Mouse (Mus musculus): Measurements from ENCODE around the gene Stx1a. TPM values are rescaled to one million over a fixed set of nuclear protein-coding genes. Genes with fewer than 3 reads are reported as not detected.
"Not testable (repeated sequence)": the region's sequence is repeated elsewhere in the genome, so short reads cannot be mapped to it uniquely, and the experiment has no call there.

Stx1a gene
- polyA plus RNA-seq, 2 experiments from 2014 or later, result 15.4 to 27.0 TPM

DNA sequence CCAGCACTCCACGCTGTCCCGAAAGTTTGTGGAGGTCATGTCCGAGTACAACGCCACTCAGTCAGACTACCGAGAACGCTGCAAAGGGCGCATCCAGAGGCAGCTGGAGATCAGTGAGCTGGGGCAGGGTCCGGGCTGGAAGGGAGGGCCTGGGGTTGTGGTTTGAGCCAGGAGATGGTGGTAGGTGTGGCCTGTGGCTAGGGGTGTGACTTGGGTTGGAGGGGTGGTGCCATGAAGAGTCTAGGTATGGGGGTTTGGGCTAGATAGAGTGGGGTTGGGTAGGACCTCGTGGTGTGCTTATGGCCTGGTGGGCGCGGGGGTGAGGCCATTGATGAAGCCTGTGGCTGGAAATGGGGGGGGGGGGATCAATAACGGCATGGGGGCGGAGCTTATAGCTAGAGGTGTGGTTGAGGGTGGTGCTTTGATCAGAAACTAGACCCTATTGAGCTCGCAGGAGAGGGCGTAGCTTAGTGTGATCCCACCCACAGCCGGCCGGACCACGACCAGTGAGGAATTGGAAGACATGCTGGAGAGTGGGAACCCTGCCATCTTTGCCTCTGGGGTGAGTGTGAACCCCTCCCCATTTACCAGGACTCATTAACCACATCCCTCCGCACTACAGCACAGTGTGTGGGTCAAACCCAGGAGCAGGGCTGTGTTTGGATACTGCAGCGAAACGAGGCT lies 19.0 kb downstream of the Stx1a start:
- ATAC-seq, result no peak

DNA sequence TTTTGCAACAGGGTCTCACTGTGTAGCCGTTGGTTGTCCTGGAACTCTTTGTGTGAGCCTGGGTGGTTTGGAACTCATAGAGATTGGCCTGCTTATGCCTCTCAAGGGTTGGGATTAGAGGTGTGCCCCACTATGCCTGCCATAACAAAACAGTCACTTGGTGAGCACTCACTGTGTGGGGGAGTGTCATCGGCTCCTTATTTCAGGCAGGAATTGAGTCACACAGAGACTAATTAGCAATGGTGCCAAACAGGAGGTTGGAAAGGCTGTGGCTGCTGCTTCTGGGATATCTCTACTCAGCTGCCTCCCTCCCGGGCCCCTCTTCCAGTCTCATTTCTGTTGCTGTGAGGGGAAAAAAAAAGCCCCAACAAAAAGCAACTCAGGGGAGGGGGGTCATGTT lies 21.3 kb downstream of the Stx1a start:
- ATAC-seq, result no peak

DNA sequence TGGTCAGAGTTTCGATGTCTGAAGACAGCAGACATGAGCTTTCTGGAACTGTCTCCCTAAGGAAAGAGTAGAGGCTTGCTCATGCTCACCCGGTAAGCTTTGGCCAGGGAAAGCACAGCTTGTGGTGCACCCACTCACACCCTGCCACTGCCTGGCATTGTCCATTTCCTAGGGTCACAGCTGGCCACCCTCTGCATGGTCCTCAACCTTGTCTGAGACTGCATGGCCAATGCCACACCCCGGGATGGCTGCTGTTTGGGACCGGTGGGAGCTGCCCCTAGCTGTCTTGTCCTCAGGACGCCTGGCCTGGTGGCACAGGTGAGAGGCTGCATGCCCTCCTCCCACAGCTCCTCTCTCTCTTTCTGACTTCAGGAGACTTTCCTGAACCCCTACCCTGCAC lies 25.3 kb downstream of the Stx1a start:
- ATAC-seq, result no peak

DNA sequence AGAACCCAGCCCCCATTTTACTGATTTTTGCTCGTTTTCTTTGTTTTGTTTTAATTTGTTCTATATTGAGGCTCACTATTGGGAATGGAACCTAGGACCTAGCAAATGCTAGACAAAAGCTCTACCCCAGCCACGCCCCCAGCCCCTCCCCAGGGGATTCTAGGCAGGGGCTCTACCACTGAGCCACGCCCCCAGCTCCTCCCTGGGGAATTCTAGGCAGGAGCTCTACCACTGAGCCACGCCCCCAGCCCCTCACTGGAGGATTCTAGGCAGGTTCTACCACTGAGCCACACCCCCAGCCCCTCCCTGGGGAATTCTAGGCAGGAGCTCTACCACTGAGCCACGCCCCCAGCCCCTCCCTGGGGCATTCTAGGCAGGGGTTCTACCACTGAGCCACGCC lies 26.0 kb downstream of the Stx1a start:
- not testable (repeated sequence) for ATAC-seq

DNA sequence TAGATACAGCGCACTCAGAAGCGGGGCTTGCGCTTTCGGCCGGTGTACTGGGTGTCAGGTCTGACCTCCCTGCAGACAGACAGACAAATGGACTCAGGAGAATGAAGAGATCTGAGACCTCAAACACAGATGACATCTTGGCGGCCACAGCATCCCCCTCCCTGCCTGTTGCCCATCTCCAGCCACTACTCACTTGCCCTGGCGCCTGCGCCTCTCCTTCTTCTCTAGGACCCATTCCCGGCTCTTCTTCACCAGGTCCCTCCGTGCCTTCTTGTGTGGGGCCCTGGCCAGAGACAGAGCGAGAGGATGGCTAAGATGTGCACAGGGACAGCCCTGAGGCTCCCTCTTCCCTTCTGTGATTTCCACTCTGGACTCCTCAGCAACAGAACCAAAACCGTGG lies 30.1 kb downstream of the Stx1a start:
- no peak for ATAC-seq

DNA sequence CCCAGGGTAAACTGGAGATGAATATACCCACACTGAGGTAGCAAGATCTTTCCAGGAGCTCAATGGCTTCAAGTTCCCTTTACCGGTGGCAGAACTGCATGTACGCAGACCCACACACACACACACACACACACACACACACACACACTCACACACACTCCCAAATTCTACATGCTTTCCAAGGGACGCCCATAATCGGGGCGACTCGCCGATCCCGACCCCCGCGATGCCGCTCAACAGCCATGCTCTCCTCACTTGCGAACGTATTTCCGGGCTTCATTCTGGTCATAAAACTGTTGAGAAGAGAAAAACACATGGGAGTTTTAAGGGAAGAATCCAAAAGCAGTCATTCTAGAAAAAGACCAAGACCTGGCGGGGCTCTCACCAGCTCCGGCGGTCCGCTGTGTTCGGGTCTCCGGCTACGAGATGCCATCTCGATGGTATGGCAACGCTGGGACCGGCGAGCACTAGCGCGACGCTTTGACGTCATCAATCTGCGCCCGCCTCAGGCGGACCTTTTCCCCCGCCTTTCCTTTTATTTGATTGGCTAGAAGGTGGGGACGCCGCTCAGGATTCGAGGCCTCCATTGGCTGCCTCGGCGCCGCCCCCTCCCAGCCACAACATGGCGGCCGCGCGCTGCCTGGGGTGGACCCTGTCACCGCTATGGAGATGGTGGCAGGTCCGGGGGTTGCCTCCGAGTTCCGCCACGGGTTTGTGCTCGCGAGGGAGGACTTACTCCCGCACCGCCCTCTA lies 40.5 kb downstream of the Stx1a start, which contains the start of gene Dnajc30:
Gene Dnajc30, plus strand, starts transcription at position 574 of the 753 bp plus-strand sequence.
- ATAC-seq, result peak; percentile 98

DNA sequence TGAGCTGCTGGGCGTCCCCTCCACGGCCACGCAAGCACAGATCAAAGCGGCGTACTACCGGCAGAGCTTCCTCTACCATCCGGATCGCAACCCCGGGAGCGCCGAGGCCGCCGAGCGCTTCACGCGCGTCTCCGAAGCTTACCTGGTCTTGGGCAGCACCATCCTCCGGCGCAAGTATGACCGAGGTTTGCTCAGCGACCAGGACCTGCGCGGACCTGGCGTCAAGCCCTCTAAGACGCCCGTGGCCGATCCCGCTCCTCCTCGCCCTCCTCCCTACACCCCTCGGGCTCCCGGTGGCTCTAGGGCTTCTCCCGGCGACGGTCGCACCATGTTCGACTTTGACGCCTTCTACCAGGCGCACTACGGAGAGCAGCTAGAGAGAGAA lies 41.1 kb downstream of the Stx1a start:
- peak; percentile 65 for ATAC-seq

DNA sequence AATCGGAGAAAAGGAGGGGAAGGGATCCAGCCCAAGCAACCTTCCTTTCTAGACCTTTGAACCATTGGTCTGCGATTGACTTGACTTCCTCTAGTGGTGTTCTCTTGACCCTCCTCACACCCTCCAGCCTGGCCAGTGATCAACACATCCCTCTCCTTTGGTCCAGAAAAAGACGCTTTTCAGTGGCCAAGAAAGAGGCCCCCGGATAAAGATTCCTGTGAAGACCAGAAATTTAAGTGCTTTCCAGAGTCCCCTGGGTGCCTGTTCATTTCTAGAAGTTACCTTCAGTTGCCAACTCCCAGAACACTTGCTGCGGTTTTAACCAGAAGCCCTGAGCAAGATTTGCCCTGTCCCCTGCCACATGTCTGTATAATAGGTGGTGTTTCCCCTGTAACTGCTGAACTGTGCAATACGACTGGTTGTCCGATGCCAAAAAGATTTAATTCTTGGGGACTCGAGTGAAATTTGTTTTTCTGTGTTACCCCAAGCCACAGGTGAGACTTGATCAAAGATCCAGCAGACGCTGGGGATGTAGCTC lies 41.7 kb downstream of the Stx1a start, which contains the start of gene Bud23:
Gene Bud23, minus strand, starts transcription at position 51 of the 538 bp plus-strand sequence.
- not testable (repeated sequence) for ATAC-seq

DNA sequence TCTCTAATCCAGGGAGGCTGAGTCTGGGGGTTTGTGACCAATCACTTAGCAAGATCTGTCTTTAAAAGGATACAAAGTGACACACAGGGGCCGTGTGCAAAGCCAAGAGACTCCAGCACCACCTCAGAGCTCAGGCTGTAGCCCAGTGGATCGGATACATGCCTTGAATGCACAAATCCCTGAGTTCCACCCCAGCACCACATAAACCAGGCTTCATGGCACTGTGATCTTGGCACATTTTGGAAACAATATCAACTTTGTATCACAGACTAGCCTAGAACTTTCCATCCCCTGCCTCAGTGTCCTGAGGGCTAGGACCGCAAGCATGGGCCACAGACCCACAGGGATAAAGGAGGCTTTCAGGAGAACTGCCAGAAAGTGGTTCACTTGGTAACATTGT lies 42.7 kb downstream of the Stx1a start:
- no peak for ATAC-seq

DNA sequence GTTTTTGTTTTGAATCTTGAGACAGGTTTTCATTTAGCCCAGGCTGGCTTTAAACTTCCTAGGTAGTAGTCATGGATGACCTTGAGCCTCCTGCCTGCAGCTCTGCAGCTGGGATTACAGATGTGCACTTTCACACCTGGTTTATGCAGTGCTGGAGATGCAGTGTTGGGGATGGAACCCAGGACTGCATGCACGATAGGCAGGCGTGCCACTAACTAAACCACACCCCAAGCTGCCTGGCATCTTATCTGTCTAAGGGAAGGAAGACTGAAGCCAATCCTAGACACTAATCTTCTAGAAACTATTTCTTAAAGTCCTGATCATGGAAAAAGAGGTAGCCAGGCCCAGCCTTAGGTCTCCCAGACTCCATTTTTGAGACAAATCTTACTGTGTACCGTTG lies 47.2 kb downstream of the Stx1a start:
- ATAC-seq, result no peak

DNA sequence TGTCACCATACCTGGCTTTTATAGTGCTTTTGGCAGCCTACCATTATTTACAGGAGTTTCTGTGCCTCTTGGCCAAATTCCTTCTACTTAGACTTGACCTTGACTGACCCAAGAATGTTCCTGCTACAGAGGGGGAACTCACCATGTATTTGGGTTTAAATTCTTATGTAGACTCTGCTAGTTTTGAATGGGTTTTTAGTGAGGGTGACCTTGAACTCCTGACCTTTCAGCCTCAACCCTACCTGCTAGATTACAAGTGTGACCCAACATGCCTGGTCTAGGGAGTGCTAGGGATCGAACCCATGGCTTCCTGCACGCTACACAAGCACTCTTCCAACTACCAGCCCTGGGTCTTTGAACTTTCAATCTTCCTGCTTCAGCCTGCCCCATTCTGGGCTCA lies 48.8 kb downstream of the Stx1a start:
- no peak for ATAC-seq

DNA sequence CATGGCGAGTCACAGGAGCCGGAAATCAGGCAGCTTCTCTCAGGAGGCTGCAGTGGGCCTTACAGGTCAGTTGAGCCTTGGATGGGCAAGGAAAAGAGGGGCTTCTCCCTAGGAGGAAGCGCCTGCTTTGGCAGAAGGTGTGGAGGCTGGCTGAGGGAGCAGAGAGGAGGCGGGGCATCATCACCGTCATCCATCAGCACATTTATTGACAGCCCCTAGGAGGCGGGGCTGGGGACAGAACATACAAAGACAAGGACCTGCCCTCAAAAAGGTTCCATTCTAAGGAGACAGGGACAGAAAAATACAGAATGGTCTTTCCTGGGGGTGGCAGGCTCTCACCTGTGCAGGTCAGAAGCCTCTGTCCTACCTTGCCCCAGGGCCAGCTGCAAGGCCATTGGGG lies 49.4 kb downstream of the Stx1a start:
- ATAC-seq, result no peak

DNA sequence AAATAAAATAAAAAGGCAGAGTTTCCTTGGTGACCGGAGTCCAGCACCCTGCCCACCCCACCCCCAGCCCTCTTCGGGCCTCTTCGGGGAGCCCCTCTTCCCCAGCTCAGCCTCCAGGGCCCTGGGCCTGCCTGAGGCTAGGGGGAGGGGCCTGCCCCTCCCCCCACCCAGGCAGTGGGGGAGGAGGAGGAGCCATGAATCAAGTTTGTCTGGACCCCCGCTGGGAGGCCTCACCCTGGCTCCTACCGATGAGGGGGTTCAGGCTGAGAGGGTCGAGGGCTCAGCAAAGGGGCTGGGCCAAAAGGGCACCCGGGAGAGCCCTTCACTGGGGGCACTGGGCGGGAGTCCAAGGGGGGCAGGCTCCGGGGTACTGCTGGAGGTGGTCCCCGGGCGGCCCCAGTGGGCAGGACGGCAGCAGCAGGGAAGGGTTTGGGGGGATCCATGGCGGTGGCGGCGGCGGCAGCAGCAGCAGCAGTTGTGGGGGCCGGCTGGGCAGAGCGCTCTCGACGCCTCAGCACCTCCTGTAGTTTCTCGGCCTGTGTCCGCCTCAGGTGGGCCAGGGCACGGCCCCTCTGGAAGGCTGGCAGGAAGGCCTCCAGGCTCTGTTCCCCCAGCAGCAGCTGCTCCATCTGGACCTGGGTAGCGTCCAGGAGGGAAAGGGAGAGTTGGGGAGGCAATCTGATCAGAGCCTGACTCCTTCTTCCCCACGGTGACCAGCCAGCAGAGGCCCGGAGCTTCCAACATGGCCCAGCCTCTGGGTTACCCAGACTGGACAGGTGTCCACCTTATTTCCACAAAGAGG lies 50.3 kb downstream of the Stx1a start:
- ATAC-seq, result no peak

DNA sequence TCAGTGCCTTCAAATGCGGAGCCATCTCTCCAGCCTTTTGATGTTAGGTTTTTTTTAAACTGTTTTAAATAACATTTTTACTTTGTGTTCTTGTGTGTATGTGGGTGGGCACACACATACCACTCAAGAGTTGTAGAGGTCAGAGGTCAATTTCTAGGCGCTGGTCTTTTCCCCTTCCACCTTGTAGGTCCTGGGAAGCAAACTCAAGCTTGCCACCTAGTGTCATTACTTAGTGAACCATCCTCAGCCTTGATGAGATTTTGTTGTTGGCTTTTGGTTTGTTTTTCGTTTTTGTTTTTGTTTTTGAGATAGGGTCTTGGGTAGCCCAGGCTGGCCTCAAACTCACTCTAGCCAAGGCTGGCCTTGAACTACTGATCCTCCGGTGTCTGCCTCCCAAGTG lies 52.4 kb downstream of the Stx1a start:
- ATAC-seq, result no peak

DNA sequence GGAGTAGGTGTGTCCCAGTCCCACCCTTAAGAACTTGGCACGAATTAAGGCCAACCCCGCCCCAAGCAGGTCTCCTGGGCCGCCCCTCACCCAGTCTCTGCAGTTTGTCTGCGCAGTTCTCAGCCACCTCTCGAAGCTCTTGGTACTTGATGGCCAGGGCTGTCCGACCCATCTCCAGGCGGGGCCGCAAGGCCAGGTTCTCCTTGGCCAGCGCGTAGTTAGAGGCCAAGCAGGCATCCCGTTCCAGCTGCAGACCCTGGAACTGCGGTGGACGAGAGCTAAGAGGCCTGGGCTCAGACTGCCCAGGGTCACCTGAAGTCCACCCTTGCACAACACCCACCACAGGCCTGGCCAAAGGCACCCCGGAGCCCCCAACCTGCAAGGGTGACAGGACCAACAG lies 53.1 kb downstream of the Stx1a start:
- ATAC-seq, result no peak

DNA sequence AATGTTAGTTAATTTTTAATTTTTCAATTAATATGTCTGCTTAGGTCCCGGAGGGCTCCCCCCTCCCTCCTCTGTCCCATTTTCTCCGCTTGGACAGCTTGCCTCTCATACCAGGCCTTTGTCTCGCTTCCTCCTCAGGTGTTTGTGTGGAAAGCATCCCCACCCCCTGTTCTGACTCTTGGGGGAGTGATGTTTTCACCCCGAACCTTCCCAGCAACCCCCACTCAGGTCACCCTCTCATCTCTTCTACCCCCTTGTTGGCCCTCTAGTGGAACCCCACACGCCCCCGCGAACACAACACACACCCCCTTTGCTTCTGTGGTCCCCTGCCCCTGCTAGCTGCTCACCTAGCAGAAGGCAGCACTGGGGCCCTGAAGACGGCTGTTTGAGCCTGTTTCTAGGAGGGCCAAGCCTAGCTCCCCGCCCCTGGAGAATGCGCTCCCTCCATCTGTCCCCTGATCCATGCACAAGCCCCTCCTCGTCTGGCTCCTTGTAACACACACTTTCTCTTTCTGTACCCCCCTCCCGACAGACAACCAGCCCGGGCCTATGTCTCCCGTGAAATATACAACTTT lies 53.7 kb downstream of the Stx1a start:
- ATAC-seq, result no peak

DNA sequence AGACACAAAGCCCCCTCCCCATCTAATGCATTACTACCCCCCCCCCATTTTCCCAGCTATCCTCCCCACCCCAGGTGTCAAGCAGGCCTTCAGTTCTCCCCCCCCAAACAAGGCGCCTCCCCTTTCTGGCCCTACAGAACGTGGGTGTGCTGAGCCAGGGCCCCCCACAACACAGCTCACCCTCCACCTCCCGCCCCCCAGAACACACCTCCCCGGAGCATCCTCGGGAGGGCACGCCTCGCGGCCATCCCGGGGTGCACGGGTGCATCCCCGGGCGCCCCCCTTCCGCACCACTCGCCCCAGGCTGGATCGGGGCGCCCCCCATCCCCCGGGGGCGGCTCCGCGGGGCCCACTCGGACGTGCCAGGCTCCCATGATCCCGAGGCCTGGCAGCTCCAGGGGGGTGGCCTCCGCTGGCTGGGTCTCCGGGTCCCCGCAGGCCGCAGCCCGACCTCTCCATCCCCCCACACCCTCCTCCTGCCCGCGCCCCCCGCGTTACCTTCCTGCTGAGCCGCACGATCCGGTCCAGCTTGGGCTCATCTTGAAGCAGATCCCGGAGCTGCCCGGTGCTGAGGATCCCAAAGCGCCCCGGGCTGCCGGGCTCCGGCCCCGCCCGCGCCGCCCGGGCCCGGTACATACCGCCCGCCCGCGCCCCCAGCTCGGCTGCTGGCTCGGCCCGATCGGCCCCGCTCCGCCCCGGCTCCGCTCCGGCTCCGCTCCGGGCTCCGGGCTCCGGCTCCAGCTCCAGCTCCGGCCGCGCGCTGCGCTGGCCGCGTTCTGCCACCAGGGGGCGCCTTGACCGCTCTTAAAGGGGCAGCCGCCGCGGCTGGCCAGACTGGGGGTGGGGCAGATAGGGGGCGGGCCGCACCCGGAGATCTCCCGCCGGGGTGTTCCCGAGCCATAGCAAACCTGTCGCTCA lies 54.5 kb downstream of the Stx1a start, which contains the start of gene Vps37d:
Gene Vps37d, minus strand, starts transcription at position 703 of the 918 bp plus-strand sequence.
- peak; percentile 89 for ATAC-seq

DNA sequence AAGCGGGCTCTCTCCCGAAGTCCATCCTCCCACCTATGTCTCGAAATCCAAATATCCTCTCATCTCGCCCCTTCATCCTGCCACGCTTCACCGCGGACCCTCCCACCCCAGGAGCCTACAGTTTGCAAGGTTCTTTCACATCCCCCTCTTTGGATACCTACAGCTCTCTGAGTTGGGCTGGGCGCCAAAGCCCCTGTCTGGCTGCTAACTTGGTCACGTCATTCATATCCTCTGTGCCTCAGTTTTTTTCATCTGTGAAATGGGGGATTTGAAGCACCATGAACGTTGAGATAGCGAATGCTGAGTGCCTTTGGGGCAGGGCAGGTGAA lies 55.2 kb downstream of the Stx1a start:
- ATAC-seq, result no peak

DNA sequence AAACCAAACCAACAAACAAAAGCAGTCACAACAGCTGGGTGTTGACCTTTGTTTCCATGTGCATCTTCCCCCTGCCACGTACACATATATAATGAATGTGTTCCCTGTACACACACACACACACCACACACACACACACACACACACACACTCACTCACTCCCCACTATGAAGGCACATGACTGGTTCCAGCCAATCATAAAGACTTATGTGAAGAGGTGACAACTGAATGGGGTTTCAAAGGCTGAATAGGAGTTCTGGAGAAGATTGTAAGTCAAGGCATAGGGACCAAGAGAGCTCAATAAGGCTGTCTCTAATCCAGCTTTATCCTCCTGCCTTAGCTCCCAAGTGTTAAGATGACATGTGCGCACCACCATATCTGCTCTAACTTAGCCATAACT lies 56.3 kb downstream of the Stx1a start:
- ATAC-seq, result no peak

DNA sequence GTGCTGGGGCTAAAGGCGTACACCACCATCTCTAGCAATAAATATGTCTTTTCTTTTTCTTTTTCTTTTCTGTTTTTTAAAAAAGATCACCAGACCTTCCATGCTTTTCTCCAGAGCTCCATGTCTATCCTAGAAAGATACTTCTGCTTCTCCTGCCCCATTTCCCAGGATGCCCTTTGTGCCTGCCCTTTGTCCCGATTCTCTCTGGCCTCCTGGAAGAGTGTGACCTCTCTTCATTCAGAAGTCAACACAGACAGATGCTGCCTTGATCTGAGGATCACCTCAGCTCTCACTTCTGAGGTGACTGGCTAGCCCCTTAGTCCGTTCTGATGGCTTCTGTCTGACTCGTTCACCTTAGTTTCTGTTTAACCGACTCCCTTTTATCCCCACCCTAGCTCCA lies 57.3 kb downstream of the Stx1a start:
- no peak for ATAC-seq

DNA sequence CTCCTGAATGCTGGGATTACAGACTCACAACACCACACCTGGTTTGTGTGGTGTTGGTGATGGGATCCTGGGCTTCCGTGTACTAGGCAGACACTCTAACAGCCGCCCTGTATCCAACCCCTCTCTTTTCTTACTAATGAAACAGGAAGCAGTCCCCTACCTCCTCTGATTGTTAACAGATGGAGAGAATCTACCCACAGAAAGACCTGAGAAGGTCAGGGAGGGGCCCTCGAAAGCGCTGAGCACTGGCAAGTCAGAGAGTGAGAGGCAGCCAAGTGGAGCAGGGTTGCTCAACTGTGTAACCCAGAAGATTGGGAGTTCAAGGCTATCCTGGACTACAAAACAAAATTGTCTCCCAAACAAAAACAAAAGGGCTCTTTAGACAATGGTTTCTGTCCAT lies 63.6 kb downstream of the Stx1a start:
- no peak for ATAC-seq

DNA sequence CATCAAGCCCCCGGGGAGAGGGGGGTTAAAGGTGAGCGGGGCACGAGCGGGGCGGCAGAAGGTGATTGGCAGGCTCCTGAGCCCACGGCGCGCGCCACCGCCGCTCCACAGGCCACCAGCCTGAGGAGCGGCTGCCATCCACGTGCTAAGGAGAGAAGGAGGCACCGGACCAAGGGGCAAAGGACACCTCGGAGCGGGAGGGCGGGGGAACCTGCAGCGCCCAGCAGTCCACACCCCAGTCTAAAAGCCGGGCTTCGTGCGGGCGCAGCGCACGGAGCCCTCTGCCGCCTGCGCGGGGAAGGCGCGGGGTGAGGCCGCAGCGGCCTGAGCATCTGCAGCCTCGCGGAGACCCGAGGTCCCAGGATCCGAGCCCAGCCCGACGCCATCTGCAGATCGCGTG lies 66.4 kb downstream of the Stx1a start, which contains the start of gene Mlxipl:
Gene Mlxipl, plus strand, starts transcription at position 238 of the 400 bp plus-strand sequence.
- no peak for ATAC-seq
